Mouse (Mus musculus) forebrain, embryonic 12.5 days (tissue): Measurements from ENCODE around the gene Bspry. TPM values are rescaled to one million over a fixed set of nuclear protein-coding genes. Genes with fewer than 3 reads are reported as not detected.

ENCODE experiments used
- ATAC-seq: fragments of 200-750 bp; cut with Nextera tagmentation; 2 replicates; pipeline ENCODE4 v1.8.0; 2017; ENCODE audit warnings: moderate TSS enrichment; ENCODE audit not compliant: low FRiP score
- H3K27ac ChIP-seq: fragments of 300-500 bp; sonication (generic); 2 replicates; pipeline ENCODE4 v1.5.1; 2016; ENCODE audit warnings: mild to moderate bottlenecking
- H3K27me3 ChIP-seq: fragments of 300-500 bp; sonication (generic); 2 replicates; pipeline ENCODE4 v1.6.1; 2016; ENCODE audit warnings: mild to moderate bottlenecking
- H3K36me3 ChIP-seq: fragments of 300-500 bp; sonication (generic); replicated peaks from 2 replicates; pipeline ENCODE4 v1.6.1; 2016; ENCODE audit warnings: mild to moderate bottlenecking
- H3K4me1 ChIP-seq: fragments of 300-500 bp; sonication (generic); 2 replicates; pipeline ENCODE4 v1.6.1; 2016
- H3K4me2 ChIP-seq: fragments of 300-500 bp; sonication (generic); 2 replicates; pipeline ENCODE4 v1.6.1; 2016; ENCODE audit warnings: mild to moderate bottlenecking, moderate library complexity
- H3K4me3 ChIP-seq: fragments of 300-500 bp; sonication (generic); replicated peaks from 2 replicates; pipeline ENCODE4 v1.5.1; 2016; ENCODE audit warnings: mild to moderate bottlenecking
- H3K9ac ChIP-seq: fragments of 300-500 bp; sonication (generic); 2 replicates; pipeline ENCODE4 v1.6.1; 2016; ENCODE audit warnings: mild to moderate bottlenecking
- H3K9me3 ChIP-seq: fragments of 300-500 bp; sonication (generic); 2 replicates; pipeline ENCODE4 v1.6.1; 2016
- WGBS: fragments of 180-500 bp; shearing (Covaris S2); methylation state at CpG from one replicate; pipeline ENCODE4 v1.1.7; 2016; 5-methylcytosine and 5-hydroxymethylcytosine counted together
- polyA plus RNA-seq: library from polyadenylated mRNA; unstranded; fragments of >200 nt; fragmentation: Nextera tagmentation; extraction: Ambion mirVana; gene quantifications from 2 replicates; pipeline ENCODE4 v1.2.1, GENCODE M21; 2016

Gene Bspry
- polyA plus RNA-seq, 1 experiment from 2014 or later: 0.92 TPM

GRCm38 (mm10) chr4:62519849-62520233 is 40.0 kb downstream of the Bspry start, which contains the start of gene Alad:
Alad (minus strand) TSS chr4:62519918.
- 1% methylated on average over 37 of the region's 37 CpGs for WGBS
- peak within 1 kb of the TSS; percentile 75 for H3K9ac ChIP-seq
- ATAC-seq: peak; percentile 93
- H3K9me3 ChIP-seq: no peaks in the 10 kb centered on the region
- H3K36me3 ChIP-seq: peaks cover 14% of the 10 kb centered on the region
- H3K4me1 ChIP-seq: peaks cover 38% of the 10 kb centered on the region
- no peaks in the 10 kb centered on the region for H3K27me3 ChIP-seq
- H3K4me2 ChIP-seq: peak within 1 kb of the TSS; percentile 75
- peak within 1 kb of the TSS; percentile 79 for H3K27ac ChIP-seq
- H3K4me3 ChIP-seq: peak within 1 kb of the TSS; percentile 76

- no peak overlapping the region for H3K4me2 ChIP-seq
- peaks cover 14% of the 10 kb centered on the region for H3K36me3 ChIP-seq
- H3K4me3 ChIP-seq: no peak overlapping the region
- no peak overlapping the region for H3K27ac ChIP-seq
- H3K4me1 ChIP-seq: peaks cover 37% of the 10 kb centered on the region
- ATAC-seq: no peak
- H3K27me3 ChIP-seq: no peaks in the 10 kb centered on the region
- WGBS: 91% methylated on average over 2 of the region's 2 CpGs
- H3K9ac ChIP-seq: no peak overlapping the region
- H3K9me3 ChIP-seq: no peaks in the 10 kb centered on the region
Measured at GRCm38 (mm10) chr4:62520892-62521400, 41.1 kb downstream of the Bspry start.

GRCm38 (mm10) chr4:62524651-62525488 is 45.0 kb downstream of the Bspry start, which contains the start of the genes Pole3 and 4933430I17Rik:
Pole3 (minus strand) TSS chr4:62525068.
4933430I17Rik (plus strand) TSS chr4:62525369.
- peak within 1 kb of the TSS; percentile 81 for H3K4me3 ChIP-seq
- peaks cover 14% of the 10 kb centered on the region for H3K36me3 ChIP-seq
- peak; percentile 98 for ATAC-seq
- H3K9ac ChIP-seq: peak within 1 kb of the TSS; percentile 77
- H3K27me3 ChIP-seq: no peaks in the 10 kb centered on the region
- H3K4me2 ChIP-seq: peak within 1 kb of the TSS; percentile 88
- under 1% methylated on average over 59 of the region's 59 CpGs for WGBS
- peak within 1 kb of the TSS; percentile 93 for H3K27ac ChIP-seq
- peaks cover 18% of the 10 kb centered on the region for H3K4me1 ChIP-seq
- H3K9me3 ChIP-seq: no peaks in the 10 kb centered on the region

DNA sequence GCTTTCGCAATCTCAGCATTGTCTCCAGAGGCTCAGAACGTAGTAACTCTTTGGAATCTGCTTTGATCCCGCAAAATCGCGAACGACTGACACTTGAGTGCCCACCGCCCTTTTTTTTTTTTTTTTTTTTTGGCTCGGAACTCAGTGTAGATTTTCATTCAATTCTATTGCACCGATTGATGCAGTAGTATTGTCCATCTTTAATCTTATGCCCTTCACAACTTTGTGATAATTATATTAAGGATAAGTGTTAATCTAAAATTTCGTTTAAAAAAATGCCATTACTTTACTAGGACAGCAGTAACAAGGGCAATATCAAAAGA is 45.6 kb downstream of the Bspry start:
- Histone ChIP-seq H3K36me3 (peaks cover 14% of the 10 kb centered on the region), H3K9ac (no peak overlapping the region), H3K4me2 (peak overlapping the region; percentile 88), H3K27ac (no peak overlapping the region), H3K4me1 (peaks cover 13% of the 10 kb centered on the region), H3K9me3 (no peaks in the 10 kb centered on the region), H3K4me3 (peak overlapping the region; percentile 81), H3K27me3 (no peaks in the 10 kb centered on the region)
- WGBS: 2% methylated on average over 10 of the region's 10 CpGs
- no peak for ATAC-seq

DNA sequence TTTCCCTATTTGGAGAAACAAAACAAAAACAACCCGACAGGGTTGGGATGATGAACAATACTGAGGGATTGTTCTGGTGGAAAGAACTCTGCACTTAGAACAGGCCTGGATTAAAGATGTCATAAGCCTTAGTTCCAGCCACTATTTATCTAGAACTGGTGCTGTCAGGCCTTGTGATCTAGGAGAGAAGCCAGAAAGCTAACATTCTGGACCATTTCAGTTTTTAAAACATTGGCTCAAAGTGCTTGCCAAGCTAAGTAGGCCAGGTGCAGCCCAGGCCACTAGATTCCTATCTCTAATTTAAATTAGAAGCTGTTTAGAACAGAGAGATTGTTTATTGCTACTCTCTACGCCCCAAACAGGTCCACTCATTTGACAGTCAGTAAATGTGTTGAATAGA is 46.4 kb downstream of the Bspry start:
- Histone ChIP-seq H3K4me3 (no peak overlapping the region), H3K9me3 (no peaks in the 10 kb centered on the region), H3K9ac (no peak overlapping the region), H3K4me2 (no peak overlapping the region), H3K27ac (no peak overlapping the region), H3K36me3 (peaks cover 14% of the 10 kb centered on the region), H3K4me1 (peaks cover 11% of the 10 kb centered on the region), H3K27me3 (no peaks in the 10 kb centered on the region)
- WGBS: 59% methylated on average over 2 of the region's 2 CpGs
- no peak for ATAC-seq

- no peak overlapping the region for H3K4me2 ChIP-seq
- H3K36me3 ChIP-seq: peaks cover 9% of the 10 kb centered on the region
- H3K4me1 ChIP-seq: peaks cover 11% of the 10 kb centered on the region
- H3K9ac ChIP-seq: no peak overlapping the region
- H3K9me3 ChIP-seq: no peaks in the 10 kb centered on the region
- no peak overlapping the region for H3K4me3 ChIP-seq
- H3K27me3 ChIP-seq: no peaks in the 10 kb centered on the region
- H3K27ac ChIP-seq: no peak overlapping the region
- no peak for ATAC-seq
- WGBS: 85% methylated on average over 4 of the region's 4 CpGs
Measured at GRCm38 (mm10) chr4:62527655-62528054, 47.8 kb downstream of the Bspry start.

DNA sequence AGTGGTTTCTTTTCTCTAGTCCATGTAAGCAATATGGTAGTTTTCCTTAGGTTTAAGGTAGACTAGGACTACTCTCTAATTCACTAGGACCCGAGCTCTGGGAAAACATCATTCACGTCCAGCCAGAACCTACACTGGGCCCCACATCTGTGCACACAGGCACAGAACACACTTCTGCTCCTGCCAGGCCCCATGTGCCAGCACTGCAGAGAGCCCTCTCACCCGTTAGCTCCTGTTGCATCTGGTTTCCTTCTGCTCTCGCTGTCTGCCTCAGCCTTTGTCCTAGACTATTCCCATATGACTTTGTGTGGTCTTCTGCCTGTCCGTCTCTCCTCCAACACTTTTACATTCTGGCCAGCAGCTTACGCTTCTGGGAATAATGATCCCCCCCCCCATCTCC is 53.9 kb downstream of the Bspry start:
- Histone ChIP-seq H3K4me1 (no peaks in the 10 kb centered on the region; the same call in 1 of the 2 replicates), H3K36me3 (no peaks in the 10 kb centered on the region), H3K9me3 (no peaks in the 10 kb centered on the region), H3K4me2 (no peak overlapping the region), H3K27ac (no peak overlapping the region), H3K9ac (no peak overlapping the region), H3K27me3 (no peaks in the 10 kb centered on the region), H3K4me3 (no peak overlapping the region)
- 87% methylated on average over 6 of the region's 6 CpGs for WGBS
- no peak for ATAC-seq

- no peak for ATAC-seq
Measured at GRCm38 (mm10) chr4:62541802-62542201, 61.9 kb downstream of the Bspry start.

GRCm38 (mm10) chr4:62543782-62544181 is 63.9 kb downstream of the Bspry start:
- Histone ChIP-seq H3K27ac (no peak overlapping the region), H3K9ac (no peak overlapping the region), H3K27me3 (no peaks in the 10 kb centered on the region), H3K4me1 (no peaks in the 10 kb centered on the region), H3K4me3 (no peak overlapping the region), H3K4me2 (no peak overlapping the region), H3K36me3 (no peaks in the 10 kb centered on the region), H3K9me3 (no peaks in the 10 kb centered on the region)
- no peak for ATAC-seq
- 87% methylated on average over 6 of the region's 6 CpGs for WGBS

More at GRCm38 (mm10) chr4:62541802-62542201, 61.9 kb downstream of the Bspry start:
- 78% methylated on average over 3 of the region's 3 CpGs for WGBS
- Histone ChIP-seq H3K27ac (no peak overlapping the region), H3K9me3 (no peaks in the 10 kb centered on the region), H3K36me3 (no peaks in the 10 kb centered on the region), H3K9ac (no peak overlapping the region), H3K4me1 (no peaks in the 10 kb centered on the region), H3K4me3 (no peak overlapping the region), H3K27me3 (no peaks in the 10 kb centered on the region), H3K4me2 (no peak overlapping the region)

GRCm38 (mm10) chr4:62544801-62545200 is 64.9 kb downstream of the Bspry start:
- no peak overlapping the region for H3K4me2 ChIP-seq
- H3K4me3 ChIP-seq: no peak overlapping the region
- no peaks in the 10 kb centered on the region for H3K36me3 ChIP-seq
- H3K27ac ChIP-seq: no peak overlapping the region
- no peaks in the 10 kb centered on the region for H3K9me3 ChIP-seq
- H3K9ac ChIP-seq: no peak overlapping the region
- H3K4me1 ChIP-seq: no peaks in the 10 kb centered on the region
- H3K27me3 ChIP-seq: no peaks in the 10 kb centered on the region
- ATAC-seq: no peak
